Mouse (Mus musculus) ES-E14 (cell line): ENCODE results near the gene Clybl. TPM values are rescaled to one million over a fixed set of nuclear protein-coding genes. Genes with fewer than 3 reads are reported as not detected.

Experiments
- DNase-seq: peaks from one replicate; pipeline ENCODE4 v3.0.0-alpha.2; 2013; ENCODE audit warnings: low read depth, low spot score
- H3K27ac ChIP-seq: 2 replicates; pipeline ENCODE4 v1.5.1; 2012; ENCODE audit warnings: low read depth, mild to moderate bottlenecking, low read length, moderate library complexity, mixed read lengths; ENCODE audit not compliant: poor library complexity, insufficient read depth, severe bottlenecking
- H3K36me3 ChIP-seq: 2 replicates; pipeline ENCODE4 v1.6.1; 2012; ENCODE audit warnings: mild to moderate bottlenecking, low read length, moderate library complexity, mixed read lengths; ENCODE audit not compliant: control insufficient read depth, poor library complexity, insufficient read depth, severe bottlenecking
- H3K4me1 ChIP-seq, 2 experiments: fragments of 150-350 bp in 1 of 2; sonication (generic) in 1 of 2; 2 replicates each; pipeline ENCODE4 v1.6.1; 2012; ENCODE audit warnings: low read length in 2 of 2, mild to moderate bottlenecking in 1 of 2, mixed read lengths in 1 of 2; ENCODE audit not compliant: control insufficient read depth in 2 of 2, insufficient read depth in 2 of 2, poor library complexity in 1 of 2
- H3K4me3 ChIP-seq, 2 experiments: fragments of 150-350 bp in 1 of 2; sonication (generic) in 1 of 2; 2 replicates each; pipeline ENCODE4 v1.5.1; 2012; ENCODE audit warnings: low read length in 2 of 2, low read depth in 1 of 2, mild to moderate bottlenecking in 1 of 2, mixed read lengths in 1 of 2; ENCODE audit not compliant: insufficient read depth in 1 of 2, poor library complexity in 1 of 2, severe bottlenecking in 1 of 2
- H3K9ac ChIP-seq: 2 replicates; pipeline ENCODE4 v1.6.1; 2012; ENCODE audit warnings: low read depth, mild to moderate bottlenecking, low read length, mixed read lengths; ENCODE audit not compliant: poor library complexity, insufficient read depth, severe bottlenecking
- H3K9me3 ChIP-seq: fragments of 150-350 bp; sonication (generic); 2 replicates; pipeline ENCODE4 v1.6.1; 2012; ENCODE audit warnings: low read depth, mild to moderate bottlenecking, low read length; ENCODE audit not compliant: control insufficient read depth, insufficient read depth
- CHD2 ChIP-seq: IDR thresholded peaks from 2 replicates; pipeline ENCODE4 v1.6.1; 2014; ENCODE audit warnings: mild to moderate bottlenecking, low read depth, low read length, inconsistent platforms
- HCFC1 ChIP-seq: IDR thresholded peaks from 2 replicates; pipeline ENCODE4 v1.6.1; 2012; ENCODE audit warnings: low read length, inconsistent platforms, borderline replicate concordance; ENCODE audit not compliant: insufficient read depth
- MAFK ChIP-seq: IDR thresholded peaks from 2 replicates; pipeline ENCODE4 v1.6.1; 2014; ENCODE audit warnings: mild to moderate bottlenecking, low read depth, low read length, inconsistent platforms; ENCODE audit not compliant: insufficient read depth
- ZC3H11A ChIP-seq: IDR thresholded peaks from 2 replicates; pipeline ENCODE4 v1.6.1; 2012; ENCODE audit warnings: low read depth, mild to moderate bottlenecking, inconsistent platforms, low read length, borderline replicate concordance
- ZNF384 ChIP-seq: IDR thresholded peaks from 2 replicates; pipeline ENCODE4 v1.6.1; 2012; ENCODE audit warnings: low read depth, low read length, inconsistent platforms
- in situ Hi-C, 2 experiments: fragments of 600-800 bp; cut with MboI; formaldehyde crosslinking; loops; one replicate each; pipeline ENCODE4 v1.15.1; 2025; ENCODE audit warnings: low sequenced_read_pairs in 2 of 2, inconsistent platforms in 1 of 2; ENCODE audit not compliant: unreplicated experiment in 2 of 2
- total RNA-seq: library from RNA; depleted of rRNA; stranded (reverse); fragments of 300-350 nt; gene quantifications from 2 replicates; pipeline ENCODE4 v1.2.3, GENCODE M21; 2012

Clybl gene
- total RNA-seq, 1 experiment, result 2.6 TPM

DNA sequence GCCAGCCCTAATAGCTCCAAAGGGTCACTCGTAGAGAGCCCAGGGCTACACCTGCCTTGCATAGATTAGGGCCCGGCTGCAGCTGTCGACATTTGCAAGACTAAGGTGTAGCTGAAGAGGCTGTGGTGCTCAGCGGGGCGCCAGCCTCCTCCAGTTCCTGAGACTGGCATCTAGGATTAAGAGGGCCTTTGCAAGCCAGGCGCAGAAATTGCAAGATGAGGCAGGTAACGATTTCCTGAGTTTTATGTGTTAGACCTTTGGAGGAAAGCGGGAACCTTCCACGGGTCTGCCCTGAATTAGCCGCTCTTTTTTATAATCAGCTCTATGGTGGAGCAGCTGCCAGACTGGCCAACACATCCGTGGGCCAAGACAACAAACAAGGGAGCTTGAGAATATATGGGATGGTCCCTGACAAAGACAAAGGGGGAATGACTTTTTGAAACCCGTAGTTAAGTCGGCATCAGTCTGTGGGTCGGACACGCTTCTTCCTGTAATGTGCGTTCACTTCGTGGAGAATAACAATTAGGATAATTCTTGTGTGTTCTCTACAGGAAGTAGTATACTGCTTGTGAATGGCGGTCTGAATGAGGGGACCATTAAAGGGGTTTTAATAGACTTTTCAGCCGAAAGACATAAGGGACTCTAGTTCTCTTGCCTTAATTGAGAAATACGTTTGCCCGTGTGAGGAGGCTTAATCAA, 74.2 kb downstream of the Clybl start:
- peak; percentile 83 for DNase-seq
- Histone ChIP-seq H3K36me3 (no peaks in the 10 kb centered on the region), H3K4me1 (peaks cover 20 to 22% of the 10 kb centered on the region in 2 experiments), H3K9me3 (no peaks in the 10 kb centered on the region), H3K9ac (0 out of 2 replicates have a peak overlapping the region, but pooled peaks have one; percentile 23), H3K4me3 (peak overlapping the region; percentile 9 to 21; a peak in 3 of 4 replicates), H3K27ac (peak overlapping the region; percentile 67)
- in situ Hi-C loops, result no loop called here
- no peak for TF ChIP-seq MAFK

- in situ Hi-C loops, result no loop called here
- no peaks in the 10 kb centered on the region for H3K9me3 ChIP-seq
- peaks cover 20 to 22% of the 10 kb centered on the region in 2 experiments for H3K4me1 ChIP-seq
- peak overlapping the region; percentile 9 to 17; a peak in 2 of 4 replicates for H3K4me3 ChIP-seq
- H3K9ac ChIP-seq, result no peak overlapping the region
- H3K27ac ChIP-seq, result no peak overlapping the region
- TF ChIP-seq CHD2 (0 out of 2 replicates have a peak, but pooled peaks have one; percentile 30), MAFK (no peak)
- H3K36me3 ChIP-seq, result no peaks in the 10 kb centered on the region
- no peak for DNase-seq
These were observed 74.7 kb downstream of the Clybl start for GRCm38 (mm10) chr14:122256261-122256634.

GRCm38 (mm10) chr14:122258297-122258696, 76.8 kb downstream of the Clybl start:
- Histone ChIP-seq H3K27ac (no peak overlapping the region; the same call in 1 of the 2 replicates), H3K36me3 (no peaks in the 10 kb centered on the region), H3K4me1 (peaks cover 22 to 25% of the 10 kb centered on the region in 2 experiments), H3K4me3 (no peak overlapping the region), H3K9me3 (no peaks in the 10 kb centered on the region), H3K9ac (no peak overlapping the region)
- in situ Hi-C loops, result no loop called here
- no peak for DNase-seq
- TF ChIP-seq HCFC1 (no peak), MAFK (no peak), CHD2 (no peak), ZNF384 (no peak), ZC3H11A (no peak)

DNA sequence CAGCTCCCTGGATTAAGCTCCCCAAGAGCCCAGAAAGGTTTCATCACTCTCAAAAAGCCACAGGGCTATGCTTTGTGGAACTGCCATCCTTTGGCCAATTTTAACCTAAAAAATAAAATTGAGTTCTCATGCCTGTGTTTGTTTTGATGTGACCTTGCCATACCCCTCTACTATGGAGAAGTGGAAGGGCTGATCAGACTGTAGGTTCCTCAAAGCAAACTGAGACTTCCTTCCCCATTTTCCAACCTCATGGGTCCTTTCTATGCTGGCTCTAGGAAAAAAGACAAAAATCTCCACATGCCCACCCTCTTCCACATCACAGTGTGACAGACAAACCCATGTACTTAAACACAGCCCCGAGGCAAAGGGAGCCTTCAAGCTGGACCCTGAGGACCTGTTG, 79.7 kb downstream of the Clybl start:
- no peak overlapping the region for H3K4me3 ChIP-seq
- H3K4me1 ChIP-seq, result peaks cover 17 to 20% of the 10 kb centered on the region in 2 experiments
- no peak for DNase-seq
- no peaks in the 10 kb centered on the region for H3K36me3 ChIP-seq
- TF ChIP-seq HCFC1 (no peak), MAFK (no peak)
- H3K9ac ChIP-seq, result no peak overlapping the region
- in situ Hi-C loops, result no loop called here
- H3K9me3 ChIP-seq, result no peaks in the 10 kb centered on the region
- no peak overlapping the region for H3K27ac ChIP-seq
